Mouse (Mus musculus): Measurements from ENCODE around the gene Pilrb1.

The Pilrb1 gene

GRCm38 (mm10) chr5:137828694-137829093 lies 29.2 kb downstream of the Pilrb1 start:
- DNase-seq (ENCODE audit: low spot score) = no peak

GRCm38 (mm10) chr5:137826421-137826820 lies 31.5 kb downstream of the Pilrb1 start:
- no peak for DNase-seq (ENCODE audit: low spot score)

- DNase-seq (ENCODE audit: low spot score) = no peak
These were observed 31.9 kb downstream of the Pilrb1 start for GRCm38 (mm10) chr5:137825971-137826370.

GRCm38 (mm10) chr5:137825030-137825429 lies 32.9 kb downstream of the Pilrb1 start:
- no peak for DNase-seq (ENCODE audit: low spot score)

GRCm38 (mm10) chr5:137823455-137824045 lies 34.4 kb downstream of the Pilrb1 start:
- no peak for DNase-seq (ENCODE audit: low spot score)

- no peak for DNase-seq (ENCODE audit: low spot score)
These were observed 35.3 kb downstream of the Pilrb1 start for GRCm38 (mm10) chr5:137822602-137823001.

- no peak for DNase-seq (ENCODE audit: low spot score)
These were observed 35.8 kb downstream of the Pilrb1 start for GRCm38 (mm10) chr5:137822126-137822525.

- no peak for DNase-seq (ENCODE audit: low spot score)
These were observed 40.3 kb downstream of the Pilrb1 start for GRCm38 (mm10) chr5:137817466-137818222.

- no peak for DNase-seq (ENCODE audit: low spot score)
These were observed 49.6 kb downstream of the Pilrb1 start for GRCm38 (mm10) chr5:137808316-137808715.

GRCm38 (mm10) chr5:137806158-137806557 lies 51.7 kb downstream of the Pilrb1 start:
- DNase-seq (ENCODE audit: low spot score) = no peak

All from layer of hippocampus, adult 9-10 months (tissue).